Mouse (Mus musculus) liver, embryonic 14.5 days (tissue): ENCODE data around the gene Prdm16.

ENCODE experiments used
- CTCF ChIP-seq: IDR thresholded peaks from 2 replicates; pipeline ENCODE4 v1.5.1; 2016; ENCODE audit warnings: antibody characterized with exemption, low read depth, control low read depth
- EP300 ChIP-seq: IDR thresholded peaks from 2 replicates; pipeline ENCODE4 v1.6.1; 2016; ENCODE audit warnings: antibody characterized with exemption, low read depth

DNA sequence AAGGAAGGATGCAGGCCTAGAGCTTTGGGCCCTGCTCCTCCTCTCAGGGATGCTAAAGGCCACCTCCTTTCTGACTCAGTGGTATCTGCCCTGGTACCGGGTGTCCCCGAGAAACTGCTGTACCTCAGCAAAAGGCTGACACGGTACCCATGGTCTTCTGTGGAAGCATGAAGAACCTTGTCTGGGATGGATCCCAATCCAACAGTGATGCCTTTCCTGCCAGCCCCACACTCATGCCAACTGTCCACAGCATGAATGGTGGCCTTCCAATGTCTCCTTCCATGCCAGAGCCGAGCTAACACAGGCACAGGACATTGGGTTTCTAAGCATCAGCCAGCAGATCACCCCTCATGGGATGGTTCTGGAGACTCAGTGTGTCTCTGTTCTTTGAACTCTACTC is 14.2 kb downstream of the Prdm16 start:
- TF ChIP-seq CTCF (no peak), EP300 (no peak)
